Mouse (Mus musculus): ENCODE measurements around the gene Gpcpd1. TPM values are rescaled to one million over a fixed set of nuclear protein-coding genes. Genes with fewer than 3 reads are reported as not detected.
"Not testable (repeated sequence)": the region's sequence is repeated elsewhere in the genome, so short reads cannot be mapped to it uniquely, and the experiment has no call there.

The Gpcpd1 gene
- polyA plus RNA-seq, 1 experiment from 2014 or later = 49.3 TPM

DNA sequence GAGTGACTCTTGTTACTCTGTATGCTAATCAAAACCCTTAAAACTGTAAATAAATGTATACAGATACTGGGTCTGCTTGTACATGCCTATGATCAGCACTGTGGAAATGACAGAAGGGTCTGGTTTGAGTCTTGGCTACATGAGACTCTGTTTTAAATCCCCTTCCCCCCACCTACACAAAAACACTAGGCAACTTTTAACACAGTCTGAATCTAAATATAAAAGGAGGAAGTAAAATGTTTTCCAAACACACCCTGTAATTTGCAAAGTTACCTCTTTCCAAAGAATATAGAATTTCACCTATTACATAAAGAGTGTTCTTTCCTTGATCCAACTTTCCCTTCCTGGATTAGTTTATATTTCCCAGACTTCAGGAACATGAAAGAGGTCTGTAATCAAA lies 14.2 kb upstream of the Gpcpd1 start:
- Histone ChIP-seq H3K4me2 (replicated peaks) (no peak overlapping the region), H3K9ac (no peak overlapping the region), H3K27me3 (no peaks in the 10 kb centered on the region), H3K9me3 (no peaks in the 10 kb centered on the region), H3K27ac (peak overlapping the region; percentile 29; the same call in 1 of the 2 replicates), H3K36me3 (no peaks in the 10 kb centered on the region), H3K4me1 (peaks cover 6% of the 10 kb centered on the region; the same call in 1 of the 2 replicates), H3K4me3 (no peak overlapping the region)
- ATAC-seq (ENCODE audit: low FRiP score, low read depth) = no peak

GRCm38 (mm10) chr2:132600081-132600480 lies 12.6 kb upstream of the Gpcpd1 start:
- WGBS = 80% methylated on average over 4 of the region's 4 CpGs

DNA sequence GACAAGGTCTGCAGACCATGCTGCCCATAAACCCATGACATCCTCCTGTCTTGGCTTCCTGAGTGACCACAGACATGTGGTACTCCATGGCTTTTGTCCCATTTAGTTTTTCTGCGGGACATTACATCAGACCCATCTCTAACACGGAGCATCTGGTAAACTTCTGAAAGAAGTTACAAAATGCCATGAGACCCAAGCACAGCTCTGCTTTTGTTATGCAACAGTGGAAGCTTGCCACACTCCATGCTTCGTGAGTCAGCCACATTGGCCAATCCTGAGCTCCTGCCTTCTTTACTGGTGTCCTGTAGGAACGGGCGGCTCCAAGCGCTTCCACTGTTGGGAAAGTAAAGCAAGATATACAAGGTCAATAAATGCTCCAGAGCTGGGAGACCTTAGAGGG lies 11.6 kb upstream of the Gpcpd1 start:
- no peak overlapping the region for H3K9ac ChIP-seq
- no peaks in the 10 kb centered on the region for H3K36me3 ChIP-seq
- no peak overlapping the region for H3K4me2 ChIP-seq (replicated peaks)
- H3K4me1 ChIP-seq = peaks cover 6% of the 10 kb centered on the region; the same call in 1 of the 2 replicates
- H3K4me3 ChIP-seq = no peak overlapping the region
- H3K27ac ChIP-seq = no peak overlapping the region
- no peaks in the 10 kb centered on the region for H3K27me3 ChIP-seq
- H3K9me3 ChIP-seq = no peaks in the 10 kb centered on the region
- ATAC-seq (ENCODE audit: low FRiP score, low read depth) = no peak
- WGBS = 85% methylated on average over 6 of the region's 6 CpGs

More at GRCm38 (mm10) chr2:132600081-132600480, 12.6 kb upstream of the Gpcpd1 start:
- peaks cover 6% of the 10 kb centered on the region; the same call in 1 of the 2 replicates for H3K4me1 ChIP-seq
- no peaks in the 10 kb centered on the region for H3K27me3 ChIP-seq
- no peak overlapping the region for H3K9ac ChIP-seq
- H3K36me3 ChIP-seq = no peaks in the 10 kb centered on the region
- no peak overlapping the region for H3K27ac ChIP-seq
- H3K4me2 ChIP-seq (replicated peaks) = no peak overlapping the region
- H3K4me3 ChIP-seq = no peak overlapping the region
- no peaks in the 10 kb centered on the region for H3K9me3 ChIP-seq
- no peak for ATAC-seq (ENCODE audit: low FRiP score, low read depth)

GRCm38 (mm10) chr2:132597866-132598480 lies 10.4 kb upstream of the Gpcpd1 start:
- no peaks in the 10 kb centered on the region for H3K36me3 ChIP-seq
- no peaks in the 10 kb centered on the region for H3K27me3 ChIP-seq
- H3K27ac ChIP-seq = no peak overlapping the region
- 70% methylated on average over 3 of the region's 3 CpGs for WGBS
- no peak overlapping the region for H3K9ac ChIP-seq
- H3K4me2 ChIP-seq (replicated peaks) = no peak overlapping the region
- H3K9me3 ChIP-seq = no peaks in the 10 kb centered on the region
- ATAC-seq (ENCODE audit: low FRiP score, low read depth) = no peak
- peaks cover 6% of the 10 kb centered on the region; the same call in 1 of the 2 replicates for H3K4me1 ChIP-seq
- no peak overlapping the region for H3K4me3 ChIP-seq

DNA sequence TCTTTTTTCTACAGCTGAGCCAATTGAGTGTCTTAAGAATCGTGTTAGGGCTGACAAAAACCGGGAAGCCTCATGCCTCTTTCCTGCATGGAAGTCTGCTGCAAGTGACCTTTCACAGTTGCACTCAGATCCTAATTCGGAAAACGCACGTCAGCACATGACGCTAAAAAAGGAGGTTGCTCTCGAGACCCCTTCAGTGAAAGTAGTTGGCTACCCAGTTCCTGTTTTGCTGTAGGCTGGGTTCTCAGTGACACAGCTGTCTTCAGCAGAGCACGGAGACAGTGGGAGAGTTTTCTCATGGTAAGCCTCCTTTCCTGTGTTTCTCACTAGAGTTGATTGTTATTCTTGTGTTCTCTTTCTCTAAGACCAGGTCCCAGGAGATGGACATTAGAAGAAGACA lies 9.7 kb upstream of the Gpcpd1 start:
- ATAC-seq (ENCODE audit: low FRiP score, low read depth) = no peak
- Histone ChIP-seq H3K9me3 (no peaks in the 10 kb centered on the region), H3K27ac (no peak overlapping the region), H3K9ac (no peak overlapping the region), H3K4me1 (peaks cover 3% of the 10 kb centered on the region; the same call in 1 of the 2 replicates), H3K4me2 (replicated peaks) (no peak overlapping the region), H3K4me3 (no peak overlapping the region), H3K36me3 (no peaks in the 10 kb centered on the region), H3K27me3 (no peaks in the 10 kb centered on the region)
- 83% methylated on average over 8 of the region's 8 CpGs for WGBS

GRCm38 (mm10) chr2:132595601-132596235 lies 8.2 kb upstream of the Gpcpd1 start:
- 61% methylated on average over 11 of the region's 11 CpGs for WGBS
- no peak overlapping the region for H3K4me3 ChIP-seq

DNA sequence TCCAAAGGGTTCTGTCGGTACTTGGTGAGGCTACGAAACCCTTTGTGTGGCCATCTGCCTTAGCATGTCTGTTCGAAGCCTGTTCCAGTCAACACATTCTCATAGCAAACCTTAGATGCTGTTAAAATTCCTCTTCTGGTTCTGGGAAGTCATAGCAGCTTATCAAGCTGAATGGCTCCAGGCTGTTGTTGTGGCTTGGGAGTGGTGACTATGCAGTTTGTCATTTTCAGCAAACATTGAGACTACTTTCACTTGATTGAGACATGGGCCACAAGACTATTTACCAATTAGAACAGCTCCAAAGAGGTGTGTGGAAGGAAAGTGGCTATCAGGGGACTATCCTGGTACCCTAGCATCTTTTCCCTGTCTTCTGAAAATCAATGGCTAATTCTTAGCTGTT lies 4.6 kb upstream of the Gpcpd1 start:
- Histone ChIP-seq H3K9me3 (no peaks in the 10 kb centered on the region), H3K36me3 (no peaks in the 10 kb centered on the region), H3K27me3 (no peaks in the 10 kb centered on the region), H3K9ac (no peak overlapping the region), H3K4me3 (no peak overlapping the region), H3K4me2 (replicated peaks) (no peak overlapping the region), H3K4me1 (peaks cover 8% of the 10 kb centered on the region; the same call in 1 of the 2 replicates), H3K27ac (no peak overlapping the region)
- 86% methylated on average over 3 of the region's 3 CpGs for WGBS
- ATAC-seq (ENCODE audit: low FRiP score, low read depth) = no peak

More at GRCm38 (mm10) chr2:132595601-132596235, 8.2 kb upstream of the Gpcpd1 start:
- H3K36me3 ChIP-seq = no peaks in the 10 kb centered on the region
- H3K9me3 ChIP-seq = no peaks in the 10 kb centered on the region
- H3K9ac ChIP-seq = no peak overlapping the region
- H3K4me1 ChIP-seq = no peaks in the 10 kb centered on the region
- no peak overlapping the region for H3K27ac ChIP-seq
- no peak overlapping the region for H3K4me2 ChIP-seq (replicated peaks)
- ATAC-seq (ENCODE audit: low FRiP score, low read depth) = no peak
- no peaks in the 10 kb centered on the region for H3K27me3 ChIP-seq

DNA sequence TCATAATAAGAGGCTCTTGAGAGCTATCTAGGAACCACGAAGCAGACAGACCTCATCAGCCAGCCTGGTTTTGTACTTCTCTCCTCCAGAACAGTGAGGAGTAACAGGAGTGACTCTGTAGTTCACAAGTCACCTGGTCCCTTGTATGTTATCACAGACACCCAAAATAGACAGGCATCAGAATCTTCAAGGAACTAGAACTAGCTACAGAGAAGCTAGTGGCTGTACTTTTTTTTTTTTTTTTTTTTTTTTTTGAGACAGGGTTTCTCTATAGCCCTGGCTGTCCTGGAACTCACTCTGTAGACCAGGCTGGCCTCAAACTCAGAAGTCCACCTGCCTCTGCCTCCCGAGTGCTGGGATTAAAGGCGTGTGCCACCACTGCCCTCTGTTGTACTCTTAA lies 4.0 kb upstream of the Gpcpd1 start:
- not testable (repeated sequence) for H3K4me2 ChIP-seq (replicated peaks); H3K4me3 ChIP-seq; ATAC-seq (ENCODE audit: low FRiP score, low read depth); H3K36me3 ChIP-seq; H3K9ac ChIP-seq; H3K27me3 ChIP-seq; H3K9me3 ChIP-seq; H3K27ac ChIP-seq; H3K4me1 ChIP-seq
- 82% methylated on average over 3 of the region's 3 CpGs for WGBS

GRCm38 (mm10) chr2:132589906-132590538 lies 2.5 kb upstream of the Gpcpd1 start:
- WGBS = 40% methylated on average over 6 of the region's 6 CpGs
- H3K4me1 ChIP-seq = peaks cover 8% of the 10 kb centered on the region; the same call in 1 of the 2 replicates
- no peak overlapping the region; the same call in 1 of the 2 replicates for H3K27ac ChIP-seq
- no peaks in the 10 kb centered on the region for H3K9me3 ChIP-seq
- peak; percentile 24; the same call in 1 of the 2 replicates for ATAC-seq (ENCODE audit: low FRiP score, low read depth)
- no peak overlapping the region for H3K4me3 ChIP-seq
- no peaks in the 10 kb centered on the region for H3K36me3 ChIP-seq
- no peak overlapping the region for H3K4me2 ChIP-seq (replicated peaks)
- no peak overlapping the region for H3K9ac ChIP-seq
- no peaks in the 10 kb centered on the region for H3K27me3 ChIP-seq

DNA sequence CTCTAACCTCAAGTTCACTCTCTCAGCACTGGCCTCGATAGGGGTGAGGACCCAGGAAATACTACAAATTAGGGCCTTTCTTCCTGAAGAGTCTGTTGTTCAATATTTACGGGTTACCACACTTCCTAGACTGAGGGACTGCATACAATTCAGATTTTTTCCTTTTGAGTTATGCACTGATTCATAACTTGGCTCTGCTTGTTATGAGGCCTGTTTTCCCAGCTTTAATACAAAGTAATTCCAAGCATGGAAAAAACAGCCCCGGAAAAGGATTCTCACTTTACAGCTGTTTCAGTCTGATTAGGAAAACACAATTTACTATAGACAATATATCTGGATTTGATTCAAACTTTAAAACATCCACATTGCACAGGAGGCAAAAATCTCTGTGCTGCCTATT lies 1.5 kb downstream of the Gpcpd1 start:
- no peak for ATAC-seq (ENCODE audit: low FRiP score, low read depth)
- Histone ChIP-seq H3K27me3 (no peaks in the 10 kb centered on the region), H3K27ac (no peak overlapping the region), H3K4me3 (no peak overlapping the region), H3K4me2 (replicated peaks) (no peak overlapping the region), H3K4me1 (peaks cover 22% of the 10 kb centered on the region), H3K36me3 (no peaks in the 10 kb centered on the region), H3K9me3 (no peaks in the 10 kb centered on the region), H3K9ac (no peak overlapping the region)
- 55% methylated on average over 3 of the region's 3 CpGs for WGBS

- 92% methylated on average over 1 of the region's 1 CpGs for WGBS
- no peak for ATAC-seq (ENCODE audit: low FRiP score, low read depth)
- H3K4me3 ChIP-seq = no peak overlapping the region
- no peaks in the 10 kb centered on the region for H3K27me3 ChIP-seq
- H3K27ac ChIP-seq = no peak overlapping the region
- no peak overlapping the region for H3K4me2 ChIP-seq (replicated peaks)
- H3K9me3 ChIP-seq = no peaks in the 10 kb centered on the region
- H3K36me3 ChIP-seq = no peaks in the 10 kb centered on the region
- H3K4me1 ChIP-seq = peaks cover 14% of the 10 kb centered on the region
- no peak overlapping the region for H3K9ac ChIP-seq
Observed at GRCm38 (mm10) chr2:132584191-132584590, 3.3 kb downstream of the Gpcpd1 start.

DNA sequence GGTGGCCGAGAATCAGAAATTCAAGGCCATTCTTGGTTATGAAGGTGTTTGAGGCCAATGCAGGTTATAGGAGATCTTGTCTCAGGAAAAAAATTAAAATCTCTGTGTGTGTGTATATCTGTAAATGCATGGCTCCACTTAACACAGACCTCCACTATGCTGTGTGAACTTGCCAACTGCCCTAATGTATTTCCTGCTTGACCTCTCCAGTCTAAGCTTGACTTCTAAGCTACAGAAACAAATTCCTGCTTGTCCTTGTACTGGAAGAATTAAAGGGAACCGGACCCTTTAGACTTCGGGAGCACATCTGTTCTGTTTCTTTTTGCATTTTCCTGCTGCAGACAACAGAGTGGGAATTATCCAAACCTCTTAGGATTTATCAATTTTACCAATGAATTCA lies 4.4 kb downstream of the Gpcpd1 start:
- Histone ChIP-seq H3K9me3 (no peaks in the 10 kb centered on the region), H3K9ac (no peak overlapping the region), H3K4me1 (peaks cover 14% of the 10 kb centered on the region), H3K36me3 (no peaks in the 10 kb centered on the region), H3K27ac (no peak overlapping the region), H3K27me3 (no peaks in the 10 kb centered on the region), H3K4me2 (replicated peaks) (no peak overlapping the region), H3K4me3 (no peak overlapping the region)
- ATAC-seq (ENCODE audit: low FRiP score, low read depth) = no peak
- WGBS = 71% methylated on average over 3 of the region's 3 CpGs

All from limb, embryonic 13.5 days (tissue).